Mouse (Mus musculus) stomach, embryonic 15.5 days (tissue): ENCODE results near the gene Col17a1. TPM values are rescaled to one million over a fixed set of nuclear protein-coding genes. Genes with fewer than 3 reads are reported as not detected.

Experiments
- ATAC-seq: fragments of 200-750 bp; cut with Nextera tagmentation; 2 replicates; pipeline ENCODE4 v1.8.0; 2017; ENCODE audit warnings: low read depth, moderate number of reproducible peaks, moderate TSS enrichment; ENCODE audit not compliant: insufficient read depth, low FRiP score
- H3K27ac ChIP-seq: fragments of 300-500 bp; sonication (generic); 2 replicates; pipeline ENCODE4 v1.5.1; 2015; ENCODE audit warnings: mild to moderate bottlenecking, inconsistent platforms
- H3K27me3 ChIP-seq: fragments of 300-500 bp; sonication (generic); replicated peaks from 2 replicates; pipeline ENCODE4 v1.6.1; 2015; ENCODE audit warnings: inconsistent platforms
- H3K36me3 ChIP-seq: fragments of 300-500 bp; sonication (generic); 2 replicates; pipeline ENCODE4 v1.6.1; 2015; ENCODE audit warnings: inconsistent platforms
- H3K4me1 ChIP-seq: fragments of 300-500 bp; sonication (generic); 2 replicates; pipeline ENCODE4 v1.6.1; 2015; ENCODE audit warnings: inconsistent platforms
- H3K4me2 ChIP-seq: fragments of 300-500 bp; sonication (generic); 2 replicates; pipeline ENCODE4 v1.6.1; 2015; ENCODE audit warnings: mild to moderate bottlenecking, inconsistent platforms
- H3K4me3 ChIP-seq: fragments of 300-500 bp; sonication (generic); replicated peaks from 2 replicates; pipeline ENCODE4 v1.5.1; 2015; ENCODE audit warnings: inconsistent platforms
- H3K9ac ChIP-seq: fragments of 300-500 bp; sonication (generic); 2 replicates; pipeline ENCODE4 v1.6.1; 2015; ENCODE audit warnings: inconsistent platforms
- H3K9me3 ChIP-seq: fragments of 300-500 bp; sonication (generic); 2 replicates; pipeline ENCODE4 v1.6.1; 2016; ENCODE audit warnings: inconsistent platforms
- WGBS: fragments of 180-500 bp; shearing (Covaris S2); methylation state at CpG from one replicate; pipeline ENCODE4 v1.1.7; 2015; 5-methylcytosine and 5-hydroxymethylcytosine counted together
- polyA plus RNA-seq: library from polyadenylated mRNA; unstranded; fragments of >200 nt; fragmentation: Nextera tagmentation; extraction: Ambion mirVana; gene quantifications from 2 replicates; pipeline ENCODE4 v1.2.1, GENCODE M21; 2015

Col17a1 gene
- polyA plus RNA-seq, 1 experiment from 2014 or later: 12.3 TPM

DNA sequence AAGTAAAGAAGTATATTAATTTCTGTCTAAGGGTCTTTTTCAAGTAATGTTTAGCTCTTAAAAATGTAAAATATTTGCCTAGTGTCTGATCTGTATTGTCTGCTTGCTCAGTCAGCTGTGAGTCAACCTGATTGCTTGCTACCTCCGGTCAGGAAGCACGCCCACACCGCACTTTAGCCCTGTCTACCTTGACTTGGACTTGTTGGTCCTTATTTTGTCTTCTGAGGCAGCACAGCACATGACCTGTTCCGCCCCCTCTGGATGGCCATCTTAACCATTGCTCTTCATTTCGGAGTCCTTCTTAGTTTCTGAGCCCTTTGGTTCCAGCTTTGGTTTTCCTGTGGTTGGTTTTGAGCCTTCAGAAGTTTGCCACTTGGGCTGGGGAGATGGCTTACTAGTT, 60.1 kb downstream of the Col17a1 start:
- 93% methylated on average over 5 of the region's 5 CpGs for WGBS
- Histone ChIP-seq H3K4me1 (no peaks in the 10 kb centered on the region), H3K36me3 (peaks cover 10% of the 10 kb centered on the region), H3K4me3 (no peak overlapping the region), H3K27ac (no peak overlapping the region), H3K4me2 (no peak overlapping the region), H3K9me3 (no peaks in the 10 kb centered on the region), H3K27me3 (no peaks in the 10 kb centered on the region), H3K9ac (no peak overlapping the region)
- no peak for ATAC-seq

- ATAC-seq: no peak
- Histone ChIP-seq H3K27ac (no peak overlapping the region), H3K27me3 (no peaks in the 10 kb centered on the region), H3K9me3 (no peaks in the 10 kb centered on the region), H3K4me1 (no peaks in the 10 kb centered on the region), H3K9ac (no peak overlapping the region), H3K4me3 (no peak overlapping the region), H3K4me2 (no peak overlapping the region), H3K36me3 (peaks cover 9% of the 10 kb centered on the region)
- 71% methylated on average over 5 of the region's 5 CpGs for WGBS
Measured at GRCm38 (mm10) chr19:47630381-47630780, 61.5 kb downstream of the Col17a1 start.

GRCm38 (mm10) chr19:47629068-47629467, 62.8 kb downstream of the Col17a1 start:
- H3K9me3 ChIP-seq: no peaks in the 10 kb centered on the region
- no peaks in the 10 kb centered on the region for H3K27me3 ChIP-seq
- no peak overlapping the region for H3K9ac ChIP-seq
- WGBS: 63% methylated on average over 5 of the region's 5 CpGs
- ATAC-seq: no peak
- H3K4me2 ChIP-seq: no peak overlapping the region
- H3K4me1 ChIP-seq: no peaks in the 10 kb centered on the region
- no peak overlapping the region for H3K4me3 ChIP-seq
- H3K27ac ChIP-seq: no peak overlapping the region
- H3K36me3 ChIP-seq: peaks cover 16% of the 10 kb centered on the region

DNA sequence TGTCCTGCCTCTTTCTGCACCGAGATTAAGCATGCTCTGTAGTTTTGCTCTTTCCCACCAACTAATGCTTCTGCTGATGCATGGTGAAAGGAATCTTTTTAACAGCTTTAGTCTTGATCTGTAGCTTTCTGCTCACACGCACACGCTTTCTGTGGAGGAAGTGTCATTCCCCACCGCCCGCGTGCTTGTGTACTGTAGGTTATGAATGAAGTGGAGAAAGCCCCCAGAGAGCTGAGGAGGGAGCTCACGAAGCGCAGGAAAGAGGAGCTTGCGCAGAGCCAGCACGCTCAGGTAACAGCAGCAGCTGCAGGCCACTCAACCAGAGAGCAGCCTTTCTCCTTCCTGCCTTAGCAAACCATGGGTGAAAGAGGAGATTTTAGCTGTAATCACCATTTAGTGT, 64.4 kb downstream of the Col17a1 start:
- no peak for ATAC-seq
- Histone ChIP-seq H3K4me1 (no peaks in the 10 kb centered on the region), H3K36me3 (peaks cover 25% of the 10 kb centered on the region), H3K27me3 (no peaks in the 10 kb centered on the region), H3K4me3 (no peak overlapping the region), H3K4me2 (no peak overlapping the region), H3K9me3 (no peaks in the 10 kb centered on the region), H3K9ac (no peak overlapping the region), H3K27ac (no peak overlapping the region)
- WGBS: 95% methylated on average over 10 of the region's 10 CpGs

DNA sequence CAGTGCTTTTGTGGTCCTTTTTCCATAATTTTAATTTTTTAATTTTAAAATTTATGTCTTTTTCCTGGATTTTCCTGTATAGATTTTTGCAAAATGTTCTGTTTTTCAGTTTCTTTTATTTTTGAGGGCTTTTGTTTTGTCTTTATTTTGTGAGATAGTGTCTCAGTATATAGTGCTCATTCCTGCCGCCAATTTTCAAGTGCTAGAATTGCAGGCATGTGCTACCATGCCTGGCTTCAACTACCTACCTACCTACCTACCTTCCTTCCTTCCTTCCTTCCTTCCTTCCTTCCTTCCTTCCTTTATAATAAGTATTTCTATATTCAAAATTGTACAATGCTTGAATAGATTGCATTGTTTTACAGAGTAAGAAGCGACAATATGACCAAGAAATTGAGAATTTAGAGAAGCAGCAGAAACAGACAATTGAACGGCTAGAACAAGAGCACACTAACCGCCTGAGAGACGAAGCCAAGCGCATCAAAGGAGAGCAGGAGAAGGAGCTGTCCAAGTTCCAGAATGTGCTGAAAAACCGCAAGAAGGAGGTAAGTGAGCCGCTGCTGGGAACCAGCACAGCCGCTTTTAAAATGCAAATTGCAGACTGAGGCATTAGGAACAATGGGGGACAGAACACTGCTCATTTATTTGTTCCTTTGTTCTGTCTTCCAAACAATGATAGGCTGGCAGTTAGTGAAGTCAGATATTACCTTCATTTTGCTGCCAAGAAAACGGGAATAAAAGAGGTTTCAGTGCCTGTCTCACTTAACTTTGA, 66.8 kb downstream of the Col17a1 start:
- Histone ChIP-seq H3K27ac (no peak overlapping the region), H3K4me3 (no peak overlapping the region), H3K36me3 (peaks cover 39% of the 10 kb centered on the region), H3K4me2 (no peak overlapping the region), H3K9me3 (no peaks in the 10 kb centered on the region), H3K4me1 (no peaks in the 10 kb centered on the region), H3K27me3 (no peaks in the 10 kb centered on the region), H3K9ac (no peak overlapping the region)
- 75% methylated on average over 10 of the region's 10 CpGs for WGBS
- no peak for ATAC-seq

DNA sequence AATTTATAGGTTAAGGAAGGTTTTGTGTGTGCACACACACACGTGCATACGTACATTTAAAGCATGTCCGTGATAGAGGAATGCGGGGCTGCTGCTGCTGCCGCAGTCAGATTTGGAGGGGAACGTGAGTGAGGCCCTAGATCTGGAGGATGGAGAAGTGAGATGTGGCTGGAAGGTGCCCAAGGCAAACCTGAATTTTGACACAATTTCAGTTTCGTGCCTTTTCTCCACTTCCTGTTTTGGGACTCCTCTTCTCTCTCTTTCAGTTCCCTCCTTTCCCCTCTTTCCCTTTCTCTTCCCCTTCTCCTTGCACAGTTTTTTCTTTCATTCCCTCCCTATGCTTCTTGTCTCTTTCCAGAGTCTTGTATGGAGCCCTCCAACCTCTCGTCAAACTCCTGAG, 70.4 kb downstream of the Col17a1 start:
- no peaks in the 10 kb centered on the region for H3K27me3 ChIP-seq
- H3K4me3 ChIP-seq: no peak overlapping the region
- no peak overlapping the region for H3K27ac ChIP-seq
- H3K4me2 ChIP-seq: no peak overlapping the region
- no peak overlapping the region for H3K9ac ChIP-seq
- no peak for ATAC-seq
- WGBS: 78% methylated on average over 8 of the region's 8 CpGs
- H3K9me3 ChIP-seq: no peaks in the 10 kb centered on the region
- peaks cover 54% of the 10 kb centered on the region for H3K36me3 ChIP-seq
- no peaks in the 10 kb centered on the region for H3K4me1 ChIP-seq

DNA sequence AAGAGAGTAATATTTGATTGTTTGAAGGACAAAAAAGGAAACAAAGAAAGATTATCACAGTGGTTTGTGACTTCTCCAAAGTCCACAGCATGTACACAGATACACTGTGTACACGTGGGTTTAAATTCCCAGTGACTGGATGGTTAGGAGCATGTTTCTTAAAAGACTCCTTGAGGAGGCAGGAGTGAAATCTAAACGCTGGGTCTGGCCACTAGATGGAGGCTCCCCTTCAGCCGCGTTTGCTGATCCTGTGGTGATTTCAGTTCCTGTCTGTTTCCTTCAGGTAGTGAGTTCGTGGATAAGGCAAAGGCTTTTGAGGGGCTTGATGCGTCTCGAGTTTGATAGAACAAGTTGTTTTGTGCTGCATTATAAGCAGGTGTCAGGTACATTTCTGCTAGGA, 78.5 kb downstream of the Col17a1 start:
- no peak for ATAC-seq
- WGBS: 54% methylated on average over 7 of the region's 7 CpGs
- Histone ChIP-seq H3K9ac (no peak overlapping the region), H3K4me2 (no peak overlapping the region), H3K27me3 (no peaks in the 10 kb centered on the region), H3K27ac (no peak overlapping the region), H3K4me3 (no peak overlapping the region), H3K36me3 (peaks cover 23% of the 10 kb centered on the region), H3K4me1 (no peaks in the 10 kb centered on the region), H3K9me3 (no peaks in the 10 kb centered on the region)

- no peak overlapping the region for H3K4me3 ChIP-seq
- WGBS: 58% methylated on average over 3 of the region's 3 CpGs
- H3K27ac ChIP-seq: no peak overlapping the region
- no peak overlapping the region for H3K9ac ChIP-seq
- ATAC-seq: no peak
- no peak overlapping the region for H3K4me2 ChIP-seq
- H3K36me3 ChIP-seq: peaks cover 2% of the 10 kb centered on the region; the same call in 1 of the 2 replicates
- no peaks in the 10 kb centered on the region for H3K27me3 ChIP-seq
- H3K4me1 ChIP-seq: no peaks in the 10 kb centered on the region
- H3K9me3 ChIP-seq: no peaks in the 10 kb centered on the region
Measured at GRCm38 (mm10) chr19:47608513-47608912, 83.4 kb downstream of the Col17a1 start.

Other genes with a start within 250 kb of the Col17a1 start
- gene Sh3pxd2a, start 227.7 kb downstream of the Col17a1 start, polyA plus RNA-seq: 6.8 and 6.9 TPM in 2 replicates
- 52.7 and 55.8 TPM in 2 replicates for gene Stn1, start 154.6 kb downstream of the Col17a1 start, polyA plus RNA-seq
- gene Slk, start 112.4 kb downstream of the Col17a1 start, polyA plus RNA-seq: 20.1 TPM in 2 replicates
- 285 and 321 TPM in 2 replicates for gene Sfr1, start 39.6 kb upstream of the Col17a1 start, polyA plus RNA-seq
- 745 and 1,161 TPM in 2 replicates for gene Gsto1, start 162.9 kb upstream of the Col17a1 start, polyA plus RNA-seq
- 1.2 and 1.3 TPM in 2 replicates for gene Gsto2, start 173.4 kb upstream of the Col17a1 start, polyA plus RNA-seq
- gene Cfap43, start 227.2 kb upstream of the Col17a1 start, polyA plus RNA-seq: 0.39 and 0.62 TPM in 2 replicates
- 11.0 and 12.6 TPM in 2 replicates for gene Itprip, start 227.2 kb upstream of the Col17a1 start, polyA plus RNA-seq
- not detected in 2 replicates for gene Cfap58, start 245.6 kb upstream of the Col17a1 start, polyA plus RNA-seq